In genomic region chr3:85535621-85536520, GRCm38 (mm10) we compare ENCODE assay signal across 18 mouse cellular contexts. TPM values are rescaled to one million over a fixed set of nuclear protein-coding genes. Genes with fewer than 3 reads are reported as not detected.
DNase-seq lines count a peak whose midpoint lies in the region; ATAC-seq lines count a peak whose summit lies in the region.
"Had no signal": no experiment of that assay in that cellular context is flagged by ENCODE, and none has a peak within 500 bp of the region (broad histone marks: within the 10 kb centered on the region; RNA-seq: fewer than 3 reads in every experiment).

No protein-coding gene starts in this region.

- ATAC-seq in embryonic facial prominence, embryonic 11.5 days (replicated peaks; ENCODE audit: insufficient number of reproducible peaks, low FRiP score, low TSS enrichment, low read depth), result no peak
- peak; percentile 53 for ATAC-seq in neural tube, embryonic 13.5 days (ENCODE audit: low read depth)
- ATAC-seq in neural tube, embryonic 15.5 days (ENCODE audit: low FRiP score), result no peak; the same call in 1 of the 2 replicates
- ATAC-seq in embryonic facial prominence, embryonic 15.5 days (ENCODE audit: insufficient number of reproducible peaks, low FRiP score, low TSS enrichment, low read depth), result no peak
- ATAC-seq: intestine, postnatal 0 days had no signal

- no peak overlapping the region for H3K4me3 ChIP-seq in embryonic facial prominence, embryonic 11.5 days (ENCODE audit: low read depth, low read length)
- H3K4me3 ChIP-seq in embryonic facial prominence, embryonic 10.5 days, result no peak overlapping the region
- no peak overlapping the region for H3K4me3 ChIP-seq in neural tube, embryonic 13.5 days
- no peak overlapping the region for H3K4me3 ChIP-seq in neural tube, embryonic 15.5 days (replicated peaks)
- no peak overlapping the region for H3K4me3 ChIP-seq in embryonic facial prominence, embryonic 15.5 days (replicated peaks)
- H3K4me3 ChIP-seq: forebrain, embryonic 12.5 days; heart, embryonic 13.5 days; hindbrain, embryonic 15.5 days; limb, embryonic 13.5 days had no signal

- no peaks in the 10 kb centered on the region for H3K36me3 ChIP-seq in embryonic facial prominence, embryonic 11.5 days (replicated peaks; ENCODE audit: control insufficient read depth, insufficient read depth, low read depth, low read length)
- no peaks in the 10 kb centered on the region for H3K36me3 ChIP-seq in embryonic facial prominence, embryonic 10.5 days (replicated peaks)
- no peaks in the 10 kb centered on the region for H3K36me3 ChIP-seq in neural tube, embryonic 13.5 days
- H3K36me3 ChIP-seq in neural tube, embryonic 15.5 days, result no peaks in the 10 kb centered on the region
- H3K36me3 ChIP-seq in embryonic facial prominence, embryonic 15.5 days, result no peaks in the 10 kb centered on the region
- H3K36me3 ChIP-seq: forebrain, embryonic 12.5 days; heart, embryonic 13.5 days; hindbrain, embryonic 15.5 days; limb, embryonic 13.5 days had no signal

- H3K27me3 ChIP-seq in embryonic facial prominence, embryonic 11.5 days (ENCODE audit: control insufficient read depth, insufficient read depth, low read length), result no peaks in the 10 kb centered on the region
- no peaks in the 10 kb centered on the region for H3K27me3 ChIP-seq in embryonic facial prominence, embryonic 10.5 days (replicated peaks; ENCODE audit: low read depth, poor library complexity, severe bottlenecking)
- no peaks in the 10 kb centered on the region for H3K27me3 ChIP-seq in neural tube, embryonic 13.5 days
- no peaks in the 10 kb centered on the region for H3K27me3 ChIP-seq in neural tube, embryonic 15.5 days (replicated peaks)
- H3K27me3 ChIP-seq in embryonic facial prominence, embryonic 15.5 days, result no peaks in the 10 kb centered on the region
- H3K27me3 ChIP-seq: forebrain, embryonic 12.5 days; heart, embryonic 13.5 days; hindbrain, embryonic 15.5 days; limb, embryonic 13.5 days had no signal

- DNase-seq in embryonic facial prominence, embryonic 11.5 days (ENCODE audit: low spot score), result peak; percentile 36
- DNase-seq in embryonic facial prominence, embryonic 10.5 days (ENCODE audit: low spot score), result no peak
- DNase-seq in layer of hippocampus, adult 9-10 months (ENCODE audit: low spot score), result no peak
- DNase-seq in right cerebral cortex, postnatal 4 days, result no peak
- DNase-seq: heart, postnatal 36 days; lung, postnatal 10 days; right cerebral cortex, postnatal 14 days; thymus, postnatal 25 days had no signal

- 74% methylated on average over 11 of the region's 11 CpGs for WGBS in embryonic facial prominence, embryonic 11.5 days
- WGBS in embryonic facial prominence, embryonic 10.5 days, result 81% methylated on average over 11 of the region's 11 CpGs
- WGBS in neural tube, embryonic 13.5 days, result 48% methylated on average over 11 of the region's 11 CpGs
- 50% methylated on average over 11 of the region's 11 CpGs for WGBS in neural tube, embryonic 15.5 days
- 54% methylated on average over 11 of the region's 11 CpGs for WGBS in embryonic facial prominence, embryonic 15.5 days

- H3K4me2 ChIP-seq in embryonic facial prominence, embryonic 11.5 days (ENCODE audit: low read depth, low read length), result no peak overlapping the region
- no peak overlapping the region for H3K4me2 ChIP-seq in neural tube, embryonic 13.5 days
- no peak overlapping the region for H3K4me2 ChIP-seq in neural tube, embryonic 15.5 days
- H3K4me2 ChIP-seq in embryonic facial prominence, embryonic 15.5 days (replicated peaks), result no peak overlapping the region
- H3K4me2 ChIP-seq: forebrain, embryonic 12.5 days; heart, embryonic 13.5 days; hindbrain, embryonic 15.5 days; limb, embryonic 13.5 days had no signal

- no peaks in the 10 kb centered on the region for H3K4me1 ChIP-seq in embryonic facial prominence, embryonic 11.5 days (ENCODE audit: control insufficient read depth, insufficient read depth, low read length)
- H3K4me1 ChIP-seq in embryonic facial prominence, embryonic 10.5 days, result peaks cover 16% of the 10 kb centered on the region
- H3K4me1 ChIP-seq in neural tube, embryonic 13.5 days (replicated peaks), result peaks cover 28% of the 10 kb centered on the region
- peaks cover 24% of the 10 kb centered on the region for H3K4me1 ChIP-seq in neural tube, embryonic 15.5 days
- H3K4me1 ChIP-seq in embryonic facial prominence, embryonic 15.5 days, result peaks cover 11% of the 10 kb centered on the region; the same call in 1 of the 2 replicates

- H3K27ac ChIP-seq in embryonic facial prominence, embryonic 11.5 days (replicated peaks; ENCODE audit: low read depth, low read length), result no peak overlapping the region
- H3K27ac ChIP-seq in embryonic facial prominence, embryonic 10.5 days (replicated peaks), result no peak overlapping the region; the same call in 1 of the 2 replicates
- peak overlapping the region; percentile 7; the same call in 1 of the 2 replicates for H3K27ac ChIP-seq in neural tube, embryonic 13.5 days (replicated peaks)
- H3K27ac ChIP-seq in neural tube, embryonic 15.5 days (replicated peaks), result no peak overlapping the region
- H3K27ac ChIP-seq in embryonic facial prominence, embryonic 15.5 days (replicated peaks), result peak overlapping the region; percentile 34
- H3K27ac ChIP-seq: forebrain, embryonic 12.5 days; heart, embryonic 13.5 days; hindbrain, embryonic 15.5 days; limb, embryonic 13.5 days; liver, embryonic 14.5 days; stomach, postnatal 0 days had no signal

- H3K9me3 ChIP-seq in embryonic facial prominence, embryonic 11.5 days (replicated peaks; ENCODE audit: control insufficient read depth, low read length), result no peaks in the 10 kb centered on the region
- H3K9me3 ChIP-seq in embryonic facial prominence, embryonic 10.5 days, result no peaks in the 10 kb centered on the region
- no peaks in the 10 kb centered on the region for H3K9me3 ChIP-seq in neural tube, embryonic 13.5 days
- no peaks in the 10 kb centered on the region for H3K9me3 ChIP-seq in neural tube, embryonic 15.5 days (replicated peaks)
- H3K9me3 ChIP-seq in embryonic facial prominence, embryonic 15.5 days (replicated peaks), result no peaks in the 10 kb centered on the region
- H3K9me3 ChIP-seq: forebrain, embryonic 12.5 days; heart, embryonic 13.5 days; hindbrain, embryonic 15.5 days; limb, embryonic 13.5 days had no signal

- no peak overlapping the region for H3K9ac ChIP-seq in embryonic facial prominence, embryonic 11.5 days (replicated peaks; ENCODE audit: low read length)
- no peak overlapping the region for H3K9ac ChIP-seq in neural tube, embryonic 13.5 days
- no peak overlapping the region for H3K9ac ChIP-seq in neural tube, embryonic 15.5 days (replicated peaks)
- no peak overlapping the region for H3K9ac ChIP-seq in embryonic facial prominence, embryonic 15.5 days
- H3K9ac ChIP-seq: forebrain, embryonic 12.5 days; heart, embryonic 13.5 days; hindbrain, embryonic 15.5 days; limb, embryonic 13.5 days; liver, embryonic 14.5 days had no signal

RNA-seq across cellular contexts. Expression of gene Gatb, which starts 38.0 kb away (rescaled TPM):
- polyA plus RNA-seq in embryonic facial prominence, embryonic 11.5 days (2014; fragmentation: Nextera tagmentation; extraction: Ambion mirVana), result 27.5 and 28.0 TPM in 2 replicates
- polyA plus RNA-seq in embryonic facial prominence, embryonic 10.5 days (2016; fragmentation: Nextera tagmentation; extraction: Ambion mirVana), result 26.8 and 28.3 TPM in 2 replicates
- 18.4 and 19.9 TPM in 2 replicates for polyA plus RNA-seq in neural tube, embryonic 13.5 days (2015; fragmentation: Nextera tagmentation; extraction: Ambion mirVana)
- polyA plus RNA-seq in neural tube, embryonic 15.5 days (2015; fragmentation: Nextera tagmentation; extraction: Ambion mirVana), result 20.9 TPM in 2 replicates
- 16.4 and 17.7 TPM in 2 replicates for polyA plus RNA-seq in embryonic facial prominence, embryonic 15.5 days (2015; fragmentation: Nextera tagmentation; extraction: Ambion mirVana)

Comparison
In these comparisons a context has a peak if more than half of its experiments do, and no peak if none do; other contexts are left out.
1. H3K27ac ChIP-seq: peak in neural tube, embryonic 13.5 days (single experiment) and embryonic facial prominence, embryonic 15.5 days (single experiment); none in embryonic facial prominence, embryonic 11.5 days (single experiment), embryonic facial prominence, embryonic 10.5 days (single experiment) and neural tube, embryonic 15.5 days (single experiment).